Mouse (Mus musculus) adrenal gland, postnatal 14 days (tissue): ENCODE measurements around the gene Bach2. TPM values are rescaled to one million over a fixed set of nuclear protein-coding genes. Genes with fewer than 3 reads are reported as not detected.

Experiments used
- DNase-seq: peaks from one replicate; pipeline ENCODE4 v3.0.0; 2021; ENCODE audit warnings: mixed read lengths
- long read RNA-seq, 2 experiments: library from polyadenylated mRNA; stranded (forward); transcript quantifications; one replicate each; pipeline ENCODE4 v2.0.0; 2021
- total RNA-seq: library from RNA; stranded (reverse); gene quantifications from 2 replicates; pipeline ENCODE4 v1.2.3, GENCODE M21; 2021

Bach2 gene
- total RNA-seq = 7.3 and 18.0 TPM in 2 replicates
- long read RNA-seq, experiment 1, partial matches to known transcripts = 0 of 2 reads
- long read RNA-seq, experiment 1, other reads (novel, unspliced or antisense) = 2 of 2 reads
- long read RNA-seq, experiment 2, partial matches to known transcripts = 0 of 1 reads
- long read RNA-seq, experiment 2, other reads (novel, unspliced or antisense) = 1 of 1 reads

- DNase-seq = peak; percentile 91
Measured at GRCm38 (mm10) chr4:32238366-32238854, at the start of gene Bach2. Bach2 (plus strand) TSS chr4:32238804.

- no peak for DNase-seq
Measured at GRCm38 (mm10) chr4:32189416-32190036, 49.1 kb upstream of the Bach2 start.

DNA sequence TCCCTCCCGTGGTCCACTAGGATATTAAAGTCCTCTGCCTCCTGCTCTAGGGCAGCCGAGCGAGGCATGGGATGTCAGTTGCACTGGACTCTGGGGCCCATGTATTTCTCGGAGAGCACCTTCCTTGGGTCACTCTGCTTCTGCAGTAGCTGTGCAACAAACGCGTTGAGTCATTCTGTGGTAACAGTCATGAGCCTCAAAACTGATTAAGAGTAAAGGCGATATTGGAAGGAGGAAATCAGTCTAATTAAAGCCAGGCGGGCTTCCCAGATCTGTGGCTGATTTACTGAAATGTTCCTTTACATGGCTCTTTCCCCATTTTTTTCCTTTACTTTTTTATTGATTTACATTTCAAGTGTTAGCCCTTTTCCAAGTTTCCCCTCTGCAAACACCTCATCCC, 48.1 kb upstream of the Bach2 start:
- no peak for DNase-seq

DNA sequence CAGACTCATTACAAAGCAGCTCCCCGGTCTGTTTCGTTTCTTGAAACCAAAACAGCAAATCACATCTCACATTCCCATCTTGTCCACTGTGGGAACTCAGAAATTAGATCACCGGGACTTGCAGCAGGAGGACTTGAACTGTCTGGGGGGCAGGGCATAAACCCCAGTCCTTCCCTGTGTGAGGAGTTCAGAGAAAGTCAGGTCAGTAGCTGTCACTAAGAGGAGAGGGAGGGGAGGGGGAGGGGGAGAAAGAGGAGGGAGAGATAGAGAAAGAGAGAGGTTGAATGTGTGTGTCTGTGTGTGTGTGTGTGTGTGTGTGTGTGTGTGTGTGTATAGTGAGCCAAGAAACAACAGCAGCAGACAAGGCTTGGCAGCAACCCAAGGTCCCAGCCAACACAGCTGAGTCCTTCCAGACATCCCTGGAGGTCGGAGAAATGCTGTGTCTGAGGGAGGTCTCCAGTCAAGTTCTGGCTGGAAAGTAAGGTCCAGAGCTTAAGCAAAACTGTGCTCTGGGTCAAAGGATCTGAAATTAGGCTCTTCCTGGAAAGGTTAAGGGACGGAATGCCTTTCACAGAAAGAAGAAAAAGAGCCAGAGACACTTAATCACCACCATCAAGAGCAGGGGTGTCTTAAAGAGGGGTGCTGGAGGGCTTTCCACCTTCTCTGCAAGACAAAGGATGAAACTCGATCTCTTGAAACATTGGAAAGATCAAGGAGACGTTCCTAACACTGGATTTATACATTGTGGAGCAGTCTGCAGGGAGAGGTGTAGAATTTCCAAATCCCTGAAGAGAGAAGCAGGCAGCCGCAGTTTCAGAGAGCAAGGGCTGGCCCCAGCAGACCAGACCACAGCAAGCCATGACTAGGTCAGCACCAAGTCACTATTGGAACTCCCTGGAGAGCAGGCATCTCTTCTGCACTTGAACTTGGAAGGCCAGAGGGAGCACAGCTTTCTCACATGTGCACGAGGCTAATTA, 42.4 kb upstream of the Bach2 start:
- DNase-seq = peak; percentile 79

- no peak for DNase-seq
Measured at GRCm38 (mm10) chr4:32198031-32198430, 40.6 kb upstream of the Bach2 start.

DNA sequence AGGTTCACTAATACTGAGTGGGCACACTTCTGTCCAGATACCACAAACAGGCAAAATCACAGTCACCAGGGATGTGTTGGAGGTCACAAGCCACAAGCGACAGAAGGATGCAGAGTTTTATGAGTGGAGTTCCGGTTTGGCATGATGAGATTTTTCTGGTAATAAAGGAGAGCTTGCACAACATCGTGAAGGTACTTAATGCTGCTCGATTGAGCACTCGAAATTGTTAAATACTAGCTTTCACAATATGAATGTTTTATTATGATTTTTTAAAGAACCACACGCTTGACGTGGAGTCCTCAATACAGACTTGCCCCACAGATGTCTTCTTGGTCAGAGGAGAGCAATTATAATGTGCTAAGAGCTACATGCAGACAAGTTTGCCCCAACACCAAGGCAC, 40.0 kb upstream of the Bach2 start:
- DNase-seq = no peak

DNA sequence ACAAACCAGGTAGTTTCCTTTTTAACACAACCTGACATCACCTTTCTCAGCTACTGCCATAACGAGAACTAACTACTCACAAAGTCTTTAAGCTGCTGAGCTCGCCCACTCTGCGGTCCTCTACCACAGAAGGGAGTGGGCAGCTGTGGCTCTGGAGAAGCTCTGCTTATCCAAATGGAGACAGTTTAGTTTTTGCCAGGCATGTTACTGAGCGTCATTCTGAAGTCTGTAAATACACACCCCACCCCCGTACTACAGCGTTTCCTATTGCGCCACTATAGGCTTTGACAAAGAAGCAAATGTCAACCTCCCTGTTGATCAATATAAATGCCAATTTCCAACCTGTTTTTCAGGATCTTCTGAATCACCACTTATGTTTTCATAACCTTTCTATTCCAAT, 39.4 kb upstream of the Bach2 start:
- no peak for DNase-seq

DNA sequence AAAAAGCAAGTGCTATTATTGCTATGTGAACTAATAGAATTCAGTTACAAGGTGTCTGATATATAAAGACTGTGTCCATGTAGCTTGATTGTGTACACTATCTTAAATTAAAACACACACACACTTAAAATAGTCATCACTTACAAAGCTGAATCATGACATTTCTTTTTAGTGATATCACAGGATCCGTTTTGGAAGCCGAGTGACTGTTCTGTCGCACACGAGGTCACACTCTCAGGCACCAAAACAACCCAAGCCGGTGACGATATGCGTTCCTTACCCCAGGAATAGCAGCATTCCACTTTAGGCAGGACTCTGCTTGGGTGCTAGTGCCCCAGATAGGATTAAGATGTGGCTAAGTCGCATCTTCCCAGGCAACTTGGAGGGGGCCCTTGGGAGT, 37.5 kb upstream of the Bach2 start:
- no peak for DNase-seq

DNA sequence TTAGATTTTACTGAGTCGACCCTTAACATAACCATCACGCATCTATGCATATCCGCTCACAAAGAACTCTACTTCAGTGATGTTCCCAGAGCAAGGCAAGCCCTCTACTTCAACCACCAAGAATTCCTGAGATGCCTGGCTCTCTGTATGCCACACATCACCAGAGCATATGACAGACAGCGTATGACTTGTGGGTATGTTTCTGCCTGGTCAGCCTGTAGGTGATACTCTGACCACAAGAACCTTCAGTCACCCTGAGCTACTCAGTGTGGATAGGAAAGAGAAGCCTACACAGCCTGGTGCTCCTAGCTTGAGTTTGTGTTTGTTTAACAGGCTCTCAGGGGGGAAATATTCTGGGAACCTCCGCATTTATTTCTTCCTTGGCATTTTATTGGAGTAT, 36.2 kb upstream of the Bach2 start:
- DNase-seq = no peak

GRCm38 (mm10) chr4:32204819-32205218, 33.8 kb upstream of the Bach2 start:
- no peak for DNase-seq

DNA sequence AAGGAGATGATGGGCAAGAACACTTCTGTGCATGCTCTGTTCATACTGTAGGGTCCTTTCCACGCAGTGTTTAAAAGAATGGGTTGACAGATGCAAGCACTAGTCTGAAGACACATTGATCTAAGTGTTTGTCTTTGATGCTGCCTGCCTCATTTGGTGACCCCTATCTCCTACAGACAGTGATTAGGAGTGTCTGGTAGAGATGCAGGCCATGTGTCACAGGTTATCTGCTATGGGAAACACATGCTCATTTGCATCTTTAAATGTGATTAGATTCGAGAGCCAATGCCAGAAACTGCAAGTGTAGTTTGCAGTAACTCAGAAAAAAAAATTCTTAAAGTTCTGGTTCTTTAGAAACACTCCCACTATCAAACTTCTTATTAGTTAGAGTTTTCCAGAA, 32.8 kb upstream of the Bach2 start:
- DNase-seq = no peak

DNA sequence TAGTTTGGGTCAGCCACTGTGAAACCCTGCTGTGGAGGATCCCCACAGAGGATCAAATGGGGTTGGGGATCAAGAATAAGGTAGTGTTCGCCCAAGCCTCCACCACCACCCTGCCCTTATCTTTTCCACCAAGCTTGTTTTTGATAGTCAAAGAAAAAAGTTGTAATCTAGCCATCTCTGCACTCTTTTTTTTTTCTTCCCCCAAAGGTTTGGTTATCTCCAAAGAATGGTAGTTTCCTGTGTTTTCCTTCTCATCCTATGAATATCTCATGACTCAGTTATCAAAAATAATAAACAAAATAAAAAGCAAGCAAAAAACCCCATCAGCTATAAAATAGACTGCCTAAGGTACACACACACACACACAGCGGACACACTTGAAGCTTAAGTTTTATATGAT, 28.6 kb upstream of the Bach2 start:
- DNase-seq = no peak

DNA sequence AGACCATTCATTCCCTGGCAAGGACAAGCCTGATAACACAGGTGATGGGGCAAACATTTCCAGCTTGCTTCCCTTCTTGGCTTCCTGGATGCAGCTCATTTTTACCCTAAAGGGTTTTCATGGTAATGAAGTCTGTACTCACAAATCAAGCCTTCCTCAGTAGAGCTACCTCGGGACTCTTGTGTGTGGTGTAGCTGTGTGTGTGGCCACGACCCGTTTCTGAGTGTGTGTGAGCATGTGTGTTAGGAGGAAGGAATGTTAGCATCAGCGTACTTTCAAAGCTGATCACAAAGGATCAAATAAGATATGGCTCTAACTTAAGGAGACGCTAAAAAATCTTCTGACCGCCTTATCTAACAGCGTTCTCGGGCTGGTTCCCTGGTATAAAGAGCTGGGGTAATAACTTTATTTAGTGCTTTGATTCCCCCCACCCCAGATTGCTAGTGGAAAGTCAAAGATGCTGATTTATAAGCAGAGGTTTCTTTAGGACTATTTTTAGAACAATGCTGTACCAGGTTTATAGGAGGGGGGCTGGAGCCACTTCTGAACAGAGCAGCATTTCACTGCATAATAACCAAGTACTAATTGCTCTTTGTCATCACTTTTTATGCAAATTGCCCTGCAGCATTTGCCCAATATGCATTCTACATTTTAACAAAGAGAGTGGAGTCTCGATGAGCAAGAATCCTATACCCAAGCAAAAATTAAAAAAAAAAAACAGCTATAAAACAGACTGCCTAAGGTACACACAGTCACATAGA, 28.0 kb upstream of the Bach2 start:
- DNase-seq = no peak

- DNase-seq = no peak
Measured at GRCm38 (mm10) chr4:32212593-32212992, 26.0 kb upstream of the Bach2 start.

- DNase-seq = no peak
Measured at GRCm38 (mm10) chr4:32216466-32216865, 22.1 kb upstream of the Bach2 start.

DNA sequence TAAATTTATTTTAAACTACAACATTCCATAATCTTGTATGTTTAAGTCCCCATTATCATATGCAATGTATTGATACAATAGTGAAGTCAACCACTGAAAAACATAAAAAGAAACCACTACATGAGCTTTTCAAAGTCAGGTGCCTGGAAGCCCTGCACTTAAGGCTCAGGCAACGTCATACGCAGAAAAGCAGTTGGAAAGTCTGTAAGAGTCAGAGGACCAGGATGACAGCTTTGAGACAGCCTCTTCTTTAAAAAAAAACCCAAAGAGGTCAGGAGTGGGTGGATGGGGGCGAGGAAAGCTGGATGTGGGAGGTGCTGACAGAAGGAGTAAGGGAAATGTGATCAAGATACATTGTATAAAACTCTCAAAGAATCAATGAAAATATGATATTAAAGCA, 21.6 kb upstream of the Bach2 start:
- no peak for DNase-seq

DNA sequence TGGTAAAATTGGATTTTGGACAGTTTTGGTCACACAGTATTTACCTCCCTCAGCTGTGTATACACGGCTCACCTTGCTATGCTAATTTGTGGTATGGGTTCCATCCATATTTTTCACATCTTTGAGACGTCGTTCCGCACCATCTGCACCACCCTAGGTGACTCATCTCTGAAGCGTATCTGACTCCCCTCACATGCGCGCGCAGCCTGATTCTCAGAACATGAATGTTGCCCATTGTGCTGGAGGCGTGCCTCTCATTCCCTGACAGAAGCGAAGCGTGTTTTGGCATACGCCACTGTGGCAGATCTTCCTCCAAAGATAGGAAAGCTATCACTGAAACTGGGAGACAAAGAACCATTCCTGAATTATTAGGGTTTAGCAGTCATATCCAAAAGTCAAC, 21.0 kb upstream of the Bach2 start:
- no peak for DNase-seq

GRCm38 (mm10) chr4:32218371-32218770, 20.2 kb upstream of the Bach2 start:
- no peak for DNase-seq

- DNase-seq = no peak
Measured at GRCm38 (mm10) chr4:32219428-32220128, 19.0 kb upstream of the Bach2 start.

GRCm38 (mm10) chr4:32220129-32220491, 18.5 kb upstream of the Bach2 start:
- no peak for DNase-seq

GRCm38 (mm10) chr4:32220961-32221360, 17.6 kb upstream of the Bach2 start:
- no peak for DNase-seq

GRCm38 (mm10) chr4:32223563-32223962, 15.0 kb upstream of the Bach2 start:
- DNase-seq = no peak
